Mouse (Mus musculus): ENCODE data around the gene Camta1. TPM values are rescaled to one million over a fixed set of nuclear protein-coding genes. Genes with fewer than 3 reads are reported as not detected.

The Camta1 gene
- polyA plus RNA-seq, 1 experiment from 2014 or later, result 93.9 TPM

GRCm38 (mm10) chr4:151690041-151690440 lies 171.6 kb downstream of the Camta1 start:
- 77% methylated on average over 12 of the region's 12 CpGs for WGBS
- Histone ChIP-seq H3K4me3 (ENCODE audit: low read depth, low read length) (no peak overlapping the region), H3K27ac (ENCODE audit: low read depth, low read length) (no peak overlapping the region), H3K9ac (ENCODE audit: low read depth, low read length) (no peak overlapping the region), H3K27me3 (replicated peaks; ENCODE audit: control insufficient read depth, insufficient read depth, low read length) (no peaks in the 10 kb centered on the region), H3K4me1 (replicated peaks; ENCODE audit: control insufficient read depth, insufficient read depth, low read length) (no peaks in the 10 kb centered on the region; the same call in 1 of the 2 replicates), H3K36me3 (ENCODE audit: control insufficient read depth, insufficient read depth, low read length) (no peaks in the 10 kb centered on the region), H3K4me2 (no peak overlapping the region), H3K9me3 (ENCODE audit: control insufficient read depth, low read length) (no peaks in the 10 kb centered on the region)
- no peak for DNase-seq (ENCODE audit: low spot score)
- ATAC-seq (replicated peaks; ENCODE audit: low FRiP score), result no peak

GRCm38 (mm10) chr4:151688206-151688605 lies 173.5 kb downstream of the Camta1 start:
- Histone ChIP-seq H3K36me3 (ENCODE audit: control insufficient read depth, insufficient read depth, low read length) (no peaks in the 10 kb centered on the region), H3K27ac (ENCODE audit: low read depth, low read length) (no peak overlapping the region), H3K4me2 (no peak overlapping the region), H3K4me1 (replicated peaks; ENCODE audit: control insufficient read depth, insufficient read depth, low read length) (no peaks in the 10 kb centered on the region; the same call in 1 of the 2 replicates), H3K27me3 (replicated peaks; ENCODE audit: control insufficient read depth, insufficient read depth, low read length) (no peaks in the 10 kb centered on the region), H3K4me3 (ENCODE audit: low read depth, low read length) (no peak overlapping the region), H3K9ac (ENCODE audit: low read depth, low read length) (no peak overlapping the region), H3K9me3 (ENCODE audit: control insufficient read depth, low read length) (no peaks in the 10 kb centered on the region)
- no peak for DNase-seq (ENCODE audit: low spot score)
- 81% methylated on average over 5 of the region's 5 CpGs for WGBS
- no peak for ATAC-seq (replicated peaks; ENCODE audit: low FRiP score)

GRCm38 (mm10) chr4:151684596-151684995 lies 177.1 kb downstream of the Camta1 start:
- H3K4me2 ChIP-seq, result no peak overlapping the region
- no peak overlapping the region for H3K9ac ChIP-seq (ENCODE audit: low read depth, low read length)
- H3K36me3 ChIP-seq (ENCODE audit: control insufficient read depth, insufficient read depth, low read length), result no peaks in the 10 kb centered on the region
- DNase-seq (ENCODE audit: low spot score) (no peak), ATAC-seq (replicated peaks; ENCODE audit: low FRiP score) (no peak)
- no peak overlapping the region for H3K4me3 ChIP-seq (ENCODE audit: low read depth, low read length)
- no peaks in the 10 kb centered on the region for H3K9me3 ChIP-seq (ENCODE audit: control insufficient read depth, low read length)
- H3K4me1 ChIP-seq (replicated peaks; ENCODE audit: control insufficient read depth, insufficient read depth, low read length), result no peaks in the 10 kb centered on the region
- H3K27ac ChIP-seq (ENCODE audit: low read depth, low read length), result no peak overlapping the region
- no peaks in the 10 kb centered on the region for H3K27me3 ChIP-seq (replicated peaks; ENCODE audit: control insufficient read depth, insufficient read depth, low read length)
- 86% methylated on average over 7 of the region's 7 CpGs for WGBS

GRCm38 (mm10) chr4:151682831-151683488 lies 178.7 kb downstream of the Camta1 start:
- ATAC-seq (replicated peaks; ENCODE audit: low FRiP score), result no peak
- no peak overlapping the region for H3K4me3 ChIP-seq (ENCODE audit: low read depth, low read length)

GRCm38 (mm10) chr4:151672452-151672851 lies 189.2 kb downstream of the Camta1 start:
- Histone ChIP-seq H3K4me1 (replicated peaks; ENCODE audit: control insufficient read depth, insufficient read depth, low read length) (no peaks in the 10 kb centered on the region), H3K27me3 (replicated peaks; ENCODE audit: control insufficient read depth, insufficient read depth, low read length) (no peaks in the 10 kb centered on the region), H3K4me3 (ENCODE audit: low read depth, low read length) (no peak overlapping the region), H3K4me2 (no peak overlapping the region), H3K36me3 (ENCODE audit: control insufficient read depth, insufficient read depth, low read length) (no peaks in the 10 kb centered on the region), H3K9me3 (ENCODE audit: control insufficient read depth, low read length) (no peaks in the 10 kb centered on the region), H3K9ac (ENCODE audit: low read depth, low read length) (no peak overlapping the region), H3K27ac (ENCODE audit: low read depth, low read length) (no peak overlapping the region)
- WGBS, result 84% methylated on average over 13 of the region's 13 CpGs
- DNase-seq (ENCODE audit: low spot score) (no peak), ATAC-seq (replicated peaks; ENCODE audit: low FRiP score) (no peak)

More at GRCm38 (mm10) chr4:151682831-151683488, 178.7 kb downstream of the Camta1 start:
- DNase-seq (ENCODE audit: low spot score), result no peak
- no peak overlapping the region for H3K4me2 ChIP-seq
- no peak overlapping the region for H3K27ac ChIP-seq (ENCODE audit: low read depth, low read length)
- H3K36me3 ChIP-seq (ENCODE audit: control insufficient read depth, insufficient read depth, low read length), result no peaks in the 10 kb centered on the region
- H3K9ac ChIP-seq (ENCODE audit: low read depth, low read length), result no peak overlapping the region
- 80% methylated on average over 12 of the region's 12 CpGs for WGBS
- H3K27me3 ChIP-seq (replicated peaks; ENCODE audit: control insufficient read depth, insufficient read depth, low read length), result no peaks in the 10 kb centered on the region
- H3K9me3 ChIP-seq (ENCODE audit: control insufficient read depth, low read length), result no peaks in the 10 kb centered on the region
- H3K4me1 ChIP-seq (replicated peaks; ENCODE audit: control insufficient read depth, insufficient read depth, low read length), result no peaks in the 10 kb centered on the region

GRCm38 (mm10) chr4:151666411-151666901 lies 195.2 kb downstream of the Camta1 start:
- WGBS, result 80% methylated on average over 12 of the region's 12 CpGs
- no peak overlapping the region for H3K4me2 ChIP-seq

GRCm38 (mm10) chr4:151661486-151661885 lies 200.2 kb downstream of the Camta1 start:
- DNase-seq (ENCODE audit: low spot score) (no peak), ATAC-seq (replicated peaks; ENCODE audit: low FRiP score) (no peak)
- Histone ChIP-seq H3K9me3 (ENCODE audit: control insufficient read depth, low read length) (no peaks in the 10 kb centered on the region), H3K4me2 (no peak overlapping the region), H3K4me3 (ENCODE audit: low read depth, low read length) (no peak overlapping the region), H3K36me3 (ENCODE audit: control insufficient read depth, insufficient read depth, low read length) (no peaks in the 10 kb centered on the region), H3K27ac (ENCODE audit: low read depth, low read length) (no peak overlapping the region), H3K9ac (ENCODE audit: low read depth, low read length) (no peak overlapping the region), H3K4me1 (replicated peaks; ENCODE audit: control insufficient read depth, insufficient read depth, low read length) (no peaks in the 10 kb centered on the region), H3K27me3 (replicated peaks; ENCODE audit: control insufficient read depth, insufficient read depth, low read length) (no peaks in the 10 kb centered on the region)
- WGBS, result 85% methylated on average over 9 of the region's 9 CpGs

More at GRCm38 (mm10) chr4:151666411-151666901, 195.2 kb downstream of the Camta1 start:
- no peak overlapping the region for H3K27ac ChIP-seq (ENCODE audit: low read depth, low read length)
- no peak overlapping the region for H3K9ac ChIP-seq (ENCODE audit: low read depth, low read length)
- DNase-seq (ENCODE audit: low spot score), result no peak
- no peaks in the 10 kb centered on the region for H3K9me3 ChIP-seq (ENCODE audit: control insufficient read depth, low read length)
- no peaks in the 10 kb centered on the region for H3K27me3 ChIP-seq (replicated peaks; ENCODE audit: control insufficient read depth, insufficient read depth, low read length)
- no peaks in the 10 kb centered on the region for H3K36me3 ChIP-seq (ENCODE audit: control insufficient read depth, insufficient read depth, low read length)
- ATAC-seq (replicated peaks; ENCODE audit: low FRiP score), result no peak
- no peaks in the 10 kb centered on the region for H3K4me1 ChIP-seq (replicated peaks; ENCODE audit: control insufficient read depth, insufficient read depth, low read length)
- no peak overlapping the region for H3K4me3 ChIP-seq (ENCODE audit: low read depth, low read length)

GRCm38 (mm10) chr4:151656427-151656826 lies 205.2 kb downstream of the Camta1 start:
- WGBS, result 86% methylated on average over 10 of the region's 10 CpGs

More at GRCm38 (mm10) chr4:151656427-151656826, 205.2 kb downstream of the Camta1 start:
- Histone ChIP-seq H3K4me1 (replicated peaks; ENCODE audit: control insufficient read depth, insufficient read depth, low read length) (no peaks in the 10 kb centered on the region), H3K9me3 (ENCODE audit: control insufficient read depth, low read length) (no peaks in the 10 kb centered on the region), H3K27me3 (replicated peaks; ENCODE audit: control insufficient read depth, insufficient read depth, low read length) (no peaks in the 10 kb centered on the region), H3K36me3 (ENCODE audit: control insufficient read depth, insufficient read depth, low read length) (no peaks in the 10 kb centered on the region), H3K4me3 (ENCODE audit: low read depth, low read length) (no peak overlapping the region), H3K4me2 (no peak overlapping the region), H3K27ac (ENCODE audit: low read depth, low read length) (no peak overlapping the region), H3K9ac (ENCODE audit: low read depth, low read length) (no peak overlapping the region)
- ATAC-seq (replicated peaks; ENCODE audit: low FRiP score) (no peak), DNase-seq (ENCODE audit: low spot score) (no peak)
